Mouse (Mus musculus) urinary bladder, postnatal 14 days (tissue): ENCODE data around the gene Zkscan17.

Experiments used
- DNase-seq: peaks from one replicate; pipeline ENCODE4 v3.0.0; 2021; ENCODE audit warnings: low spot score

Zkscan17 gene

GRCm38 (mm10) chr11:59518226-59518625 is 8.3 kb downstream of the Zkscan17 start:
- DNase-seq: no peak

- DNase-seq: no peak
Measured at GRCm38 (mm10) chr11:59517441-59517840, 9.1 kb downstream of the Zkscan17 start.

DNA sequence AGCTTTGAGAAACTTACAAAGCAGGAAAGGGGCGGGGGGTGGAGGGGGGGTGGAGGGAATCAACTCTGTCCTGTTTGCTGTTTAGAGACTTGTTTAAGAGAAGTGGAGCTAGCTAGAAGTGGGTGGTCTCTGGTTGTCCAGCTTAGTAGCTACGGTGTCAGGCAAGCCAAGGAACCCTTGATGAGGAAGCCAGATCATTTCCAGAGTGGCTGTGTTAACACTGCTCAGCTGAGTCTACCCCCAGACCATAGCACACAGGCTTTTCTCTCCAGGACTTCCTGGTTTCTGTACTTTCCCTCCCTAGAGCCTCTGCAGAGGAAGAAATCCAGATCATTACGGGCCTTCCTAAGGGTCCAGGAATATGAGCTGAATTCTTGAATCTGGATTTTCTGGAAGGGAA is 11.8 kb downstream of the Zkscan17 start:
- DNase-seq: no peak

GRCm38 (mm10) chr11:59514381-59514780 is 12.2 kb downstream of the Zkscan17 start:
- DNase-seq: no peak

- DNase-seq: no peak
Measured at GRCm38 (mm10) chr11:59513556-59513955, 13.0 kb downstream of the Zkscan17 start.

GRCm38 (mm10) chr11:59512733-59513132 is 13.8 kb downstream of the Zkscan17 start:
- DNase-seq: no peak

GRCm38 (mm10) chr11:59511558-59511957 is 15.0 kb downstream of the Zkscan17 start:
- no peak for DNase-seq

DNA sequence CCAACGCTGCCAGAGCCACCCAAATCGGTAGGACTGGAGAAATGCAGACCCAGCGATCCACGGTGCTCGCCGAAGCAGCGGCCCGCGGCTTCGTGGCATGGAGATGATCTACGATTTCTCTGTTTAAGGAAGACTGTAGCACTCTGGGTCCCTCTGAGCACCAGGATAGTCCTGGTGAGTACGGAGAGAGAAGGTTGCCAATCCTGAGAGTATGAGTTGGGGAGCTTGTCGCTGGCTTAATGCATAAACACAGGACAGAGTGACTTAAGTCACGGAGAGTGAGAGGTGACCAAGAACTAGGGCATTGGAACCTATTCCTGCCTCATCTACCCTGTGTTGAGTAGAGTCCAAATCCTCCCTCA is 19.9 kb downstream of the Zkscan17 start:
- DNase-seq: no peak

DNA sequence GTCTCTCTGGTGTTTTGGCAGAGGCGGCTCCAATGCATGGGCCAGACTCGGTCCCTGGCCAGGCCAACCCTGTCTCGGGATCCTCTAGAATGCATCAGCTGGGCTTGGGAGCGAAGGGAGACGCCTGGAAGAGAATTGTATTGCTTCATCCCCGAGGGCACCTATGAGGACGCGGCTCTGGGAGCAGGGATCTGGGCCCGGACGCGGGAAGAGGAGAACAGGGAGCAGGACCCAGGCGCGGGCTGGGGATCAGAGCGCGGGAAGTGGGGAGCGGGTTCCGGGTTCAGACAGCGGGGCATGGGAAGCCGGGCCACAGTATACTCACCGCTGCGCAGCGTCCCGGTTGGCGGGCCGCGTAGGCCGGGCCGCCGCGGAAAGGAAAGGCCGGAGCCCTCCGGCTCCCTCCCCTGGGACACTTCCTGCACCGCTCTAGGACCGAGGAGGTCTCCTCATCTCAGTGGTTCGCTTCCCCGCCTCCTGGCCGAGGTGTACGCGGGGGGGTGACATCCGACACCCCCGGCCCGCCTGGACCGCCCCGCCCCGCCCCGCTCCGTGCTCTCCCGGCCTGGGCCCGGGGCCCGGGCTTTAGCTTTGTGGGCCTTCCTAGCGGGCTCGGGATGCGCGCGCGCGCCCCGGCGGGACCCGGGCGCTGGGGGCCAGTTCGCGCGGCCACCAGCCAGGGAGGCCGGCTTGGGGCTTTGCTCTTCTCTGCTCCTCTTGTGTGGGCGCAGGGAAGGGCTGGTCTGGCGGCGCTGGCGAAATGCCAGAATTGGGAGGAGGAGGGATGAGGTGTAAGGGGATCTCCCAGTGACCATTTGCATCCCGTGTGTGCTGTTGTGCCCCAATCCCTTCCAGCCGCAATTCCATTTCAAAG is 20.5 kb downstream of the Zkscan17 start:
- DNase-seq: peak; percentile 90

DNA sequence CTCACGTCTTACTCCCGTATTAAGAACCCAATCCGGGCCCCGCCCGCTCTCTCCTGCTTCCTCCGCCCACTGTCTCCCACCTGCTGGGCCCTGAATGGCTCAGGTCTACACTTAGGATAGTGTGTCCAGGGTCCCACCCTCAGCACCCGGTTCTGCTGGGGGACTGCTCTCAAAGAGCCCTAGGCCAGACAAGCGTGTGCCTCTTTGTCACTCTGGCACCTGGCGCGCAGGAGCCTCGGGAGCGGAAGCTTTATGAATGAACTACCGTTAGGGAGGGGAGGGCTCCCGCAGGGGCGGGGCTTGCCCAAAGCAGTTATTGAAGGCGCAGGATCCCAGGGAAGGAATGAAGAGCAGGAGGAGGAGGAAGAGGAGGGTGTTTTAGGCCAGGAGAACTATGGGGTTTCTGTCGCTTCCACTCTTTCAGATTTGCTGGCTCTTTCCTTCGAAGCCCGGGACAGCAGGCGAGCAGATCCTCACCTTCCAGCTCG is 21.2 kb downstream of the Zkscan17 start:
- DNase-seq: peak; percentile 71

GRCm38 (mm10) chr11:59501978-59502700 is 24.4 kb downstream of the Zkscan17 start:
- no peak for DNase-seq

- DNase-seq: no peak
Measured at GRCm38 (mm10) chr11:59497747-59498146, 28.8 kb downstream of the Zkscan17 start.

- no peak for DNase-seq
Measured at GRCm38 (mm10) chr11:59496672-59497310, 29.8 kb downstream of the Zkscan17 start.

DNA sequence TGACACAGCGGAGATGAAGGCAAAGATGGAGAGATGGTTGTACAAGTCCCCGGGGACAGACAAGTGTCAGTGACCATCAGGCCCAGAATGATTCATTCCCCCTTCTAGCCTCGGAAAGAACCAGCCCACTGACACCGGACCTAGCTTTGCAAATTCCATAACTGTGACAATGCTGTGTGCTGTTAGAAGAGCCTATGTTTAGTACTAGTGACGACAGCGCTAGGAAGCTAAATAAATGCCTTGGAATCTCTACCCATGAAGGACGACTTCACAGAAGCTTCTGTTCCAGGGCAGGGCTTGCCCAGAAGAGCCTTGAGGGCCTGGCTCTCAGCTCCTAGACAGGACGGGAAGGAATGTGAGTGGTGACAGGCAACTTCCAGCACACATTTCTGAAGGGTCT is 40.3 kb downstream of the Zkscan17 start:
- no peak for DNase-seq

GRCm38 (mm10) chr11:59485641-59486040 is 40.9 kb downstream of the Zkscan17 start:
- no peak for DNase-seq

- peak; percentile 58 for DNase-seq
Measured at GRCm38 (mm10) chr11:59483212-59483611, 43.3 kb downstream of the Zkscan17 start.

- no peak for DNase-seq
Measured at GRCm38 (mm10) chr11:59477240-59477639, 49.3 kb downstream of the Zkscan17 start.

DNA sequence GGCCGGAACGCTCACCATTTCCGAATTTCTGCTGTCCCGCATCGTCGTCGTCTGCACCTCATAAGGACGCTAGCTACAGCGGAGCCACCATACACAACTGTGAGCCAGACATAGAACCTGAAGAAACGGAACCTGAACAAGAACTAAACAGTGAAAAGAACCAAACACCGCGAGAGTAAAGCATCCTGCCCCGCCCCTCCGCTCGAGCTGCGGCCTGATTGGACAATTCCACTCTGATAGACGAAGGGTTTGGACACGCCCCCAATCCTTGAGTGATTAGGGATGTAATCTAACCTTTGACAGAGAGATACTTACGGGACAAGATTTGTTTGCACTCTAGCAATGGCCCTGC is 54.2 kb downstream of the Zkscan17 start, which contains the start of gene Zfp867:
Zfp867 (minus strand) TSS at position 149 of the 352 bp plus-strand sequence.
- DNase-seq: peak; percentile 93

DNA sequence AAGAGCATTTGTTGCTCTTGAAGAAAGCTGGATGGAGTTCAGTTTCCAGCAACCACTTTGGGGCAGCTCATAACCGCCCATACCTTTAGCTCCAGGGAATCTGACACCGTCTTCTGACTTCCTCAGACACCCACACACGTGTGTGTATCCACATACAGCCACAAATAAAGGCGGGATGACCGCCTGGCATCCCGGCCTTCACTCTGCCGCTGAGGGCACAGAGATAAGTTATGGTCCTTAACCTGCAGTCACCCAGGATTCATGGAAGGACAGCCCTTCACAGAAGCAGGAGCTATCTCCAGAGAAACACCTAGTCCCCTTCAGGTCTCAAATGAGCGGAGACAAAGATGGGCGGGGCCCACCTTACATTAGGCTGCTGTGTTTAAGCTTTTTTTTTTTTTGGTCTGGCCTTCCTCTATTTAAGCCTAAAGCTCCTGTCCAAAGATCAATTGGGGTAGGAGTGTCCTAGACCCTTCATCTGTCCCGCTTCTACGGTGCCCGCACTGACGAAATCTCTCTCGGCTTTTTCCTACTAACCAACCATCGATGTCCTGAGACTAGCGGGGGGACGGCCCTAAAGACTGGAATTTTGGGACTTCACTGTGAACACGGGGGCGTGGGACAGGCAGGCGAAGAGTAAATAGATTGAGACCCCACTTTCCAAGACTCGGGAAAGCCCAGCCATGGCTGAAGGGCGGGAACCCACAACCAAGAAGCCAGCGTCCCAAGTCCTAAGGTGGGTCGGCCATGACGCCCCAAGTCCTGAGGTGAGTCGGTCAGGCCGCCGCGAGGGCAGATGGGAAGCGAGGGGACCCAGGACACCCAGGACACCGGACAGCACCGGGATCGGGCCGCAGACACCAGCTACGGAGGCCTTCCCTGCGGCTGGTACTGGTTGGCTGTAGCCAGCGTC is 54.9 kb downstream of the Zkscan17 start:
- peak; percentile 19 for DNase-seq

- no peak for DNase-seq
Measured at GRCm38 (mm10) chr11:59460459-59460858, 66.1 kb downstream of the Zkscan17 start.

- peak; percentile 88 for DNase-seq
Measured at GRCm38 (mm10) chr11:59458973-59459372, 67.6 kb downstream of the Zkscan17 start.

GRCm38 (mm10) chr11:59456891-59457290 is 69.7 kb downstream of the Zkscan17 start:
- no peak for DNase-seq
